Mouse (Mus musculus) midbrain, embryonic 15.5 days (tissue): ENCODE data around the gene Tgfbrap1. TPM values are rescaled to one million over a fixed set of nuclear protein-coding genes. Genes with fewer than 3 reads are reported as not detected.
"Not testable (repeated sequence)": the region's sequence is repeated elsewhere in the genome, so short reads cannot be mapped to it uniquely, and the experiment has no call there.

Experiments
- ATAC-seq: fragments of 200-750 bp; cut with Nextera tagmentation; replicated peaks from 2 replicates; pipeline ENCODE4 v1.8.0; 2017; ENCODE audit warnings: moderate TSS enrichment
- H3K27ac ChIP-seq: fragments of 300-500 bp; sonication (generic); 2 replicates; pipeline ENCODE4 v1.5.1; 2015; ENCODE audit warnings: mild to moderate bottlenecking, inconsistent platforms
- H3K27me3 ChIP-seq: fragments of 300-500 bp; sonication (generic); replicated peaks from 2 replicates; pipeline ENCODE4 v1.6.1; 2015; ENCODE audit warnings: inconsistent platforms
- H3K36me3 ChIP-seq: fragments of 300-500 bp; sonication (generic); replicated peaks from 2 replicates; pipeline ENCODE4 v1.6.1; 2015; ENCODE audit warnings: inconsistent platforms
- H3K4me1 ChIP-seq: fragments of 300-500 bp; sonication (generic); 2 replicates; pipeline ENCODE4 v1.6.1; 2015; ENCODE audit warnings: inconsistent platforms
- H3K4me2 ChIP-seq: fragments of 300-500 bp; sonication (generic); 2 replicates; pipeline ENCODE4 v1.6.1; 2015; ENCODE audit warnings: inconsistent platforms, mild to moderate bottlenecking, moderate library complexity
- H3K4me3 ChIP-seq: fragments of 300-500 bp; sonication (generic); 2 replicates; pipeline ENCODE4 v1.5.1; 2015; ENCODE audit warnings: mild to moderate bottlenecking, inconsistent platforms
- H3K9ac ChIP-seq: fragments of 300-500 bp; sonication (generic); 2 replicates; pipeline ENCODE4 v1.6.1; 2015; ENCODE audit warnings: mild to moderate bottlenecking, inconsistent platforms
- H3K9me3 ChIP-seq: fragments of 300-500 bp; sonication (generic); 2 replicates; pipeline ENCODE4 v1.6.1; 2016; ENCODE audit warnings: inconsistent platforms
- WGBS: fragments of 180-500 bp; shearing (Covaris S2); methylation state at CpG from one replicate; pipeline ENCODE4 v1.1.7; 2015; ENCODE audit warnings: mixed read lengths; 5-methylcytosine and 5-hydroxymethylcytosine counted together
- polyA plus RNA-seq: library from polyadenylated mRNA; unstranded; fragments of >200 nt; fragmentation: Nextera tagmentation; extraction: Ambion mirVana; gene quantifications from 2 replicates; pipeline ENCODE4 v1.2.1, GENCODE M21; 2015

The Tgfbrap1 gene
- polyA plus RNA-seq = 19.1 and 19.5 TPM in 2 replicates

GRCm38 (mm10) chr1:43098031-43098984, at the start of gene Tgfbrap1, which contains the start of gene AI597479:
Tgfbrap1 (minus strand) TSS chr1:43098637.
AI597479 (plus strand) TSS chr1:43098710.
- Histone ChIP-seq H3K27me3 (no peaks in the 10 kb centered on the region), H3K36me3 (peaks cover 8% of the 10 kb centered on the region; the same call in 1 of the 2 replicates), H3K4me3 (peak within 1 kb of the TSS; percentile 72), H3K4me2 (peak within 1 kb of the TSS; percentile 84), H3K27ac (peak within 1 kb of the TSS; percentile 99), H3K9ac (peak within 1 kb of the TSS; percentile 87), H3K9me3 (no peaks in the 10 kb centered on the region), H3K4me1 (peaks cover 27% of the 10 kb centered on the region)
- peak; percentile 97 for ATAC-seq
- under 1% methylated on average over 57 of the region's 57 CpGs for WGBS

GRCm38 (mm10) chr1:43147474-43147873, 49.0 kb upstream of the Tgfbrap1 start:
- Histone ChIP-seq H3K4me1 (no peaks in the 10 kb centered on the region), H3K4me2 (no peak overlapping the region), H3K27me3 (no peaks in the 10 kb centered on the region), H3K36me3 (0 out of 2 replicates have a peak, but pooled peaks cover 3% of the 10 kb centered on the region), H3K4me3 (no peak overlapping the region), H3K27ac (no peak overlapping the region), H3K9me3 (no peaks in the 10 kb centered on the region), H3K9ac (no peak overlapping the region)
- ATAC-seq = no peak
- WGBS = 63% methylated on average over 2 of the region's 2 CpGs

DNA sequence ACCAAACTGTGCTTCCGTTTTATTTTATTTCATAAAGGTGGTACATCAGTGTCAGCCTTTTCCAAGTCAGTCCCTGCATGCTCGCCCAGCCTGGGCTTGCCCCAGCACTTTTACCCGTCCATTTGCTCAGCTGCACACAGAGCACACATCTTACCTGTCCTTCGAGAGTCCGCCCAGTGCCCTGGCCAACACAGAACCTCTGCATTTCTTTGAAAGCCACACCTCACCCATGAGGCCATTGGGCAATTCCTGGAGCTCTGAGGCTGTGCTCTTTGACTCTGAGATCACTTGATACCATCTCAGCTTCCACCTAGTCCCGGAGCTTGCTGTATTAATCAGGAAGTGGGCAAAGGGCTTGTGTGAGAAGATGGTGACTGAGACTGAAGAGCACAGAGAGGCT, 47.0 kb upstream of the Tgfbrap1 start:
- H3K36me3 ChIP-seq = no peaks in the 10 kb centered on the region
- no peak overlapping the region for H3K27ac ChIP-seq
- WGBS = 86% methylated on average over 6 of the region's 6 CpGs
- no peaks in the 10 kb centered on the region for H3K27me3 ChIP-seq
- no peak overlapping the region for H3K4me2 ChIP-seq
- H3K4me3 ChIP-seq = no peak overlapping the region
- ATAC-seq = no peak
- no peak overlapping the region for H3K9ac ChIP-seq
- H3K9me3 ChIP-seq = no peaks in the 10 kb centered on the region
- no peaks in the 10 kb centered on the region for H3K4me1 ChIP-seq

GRCm38 (mm10) chr1:43144338-43144906, 46.0 kb upstream of the Tgfbrap1 start:
- Histone ChIP-seq H3K36me3 (no peaks in the 10 kb centered on the region), H3K27me3 (no peaks in the 10 kb centered on the region), H3K4me3 (no peak overlapping the region), H3K4me1 (no peaks in the 10 kb centered on the region), H3K9me3 (no peaks in the 10 kb centered on the region), H3K4me2 (no peak overlapping the region), H3K27ac (no peak overlapping the region), H3K9ac (no peak overlapping the region)
- WGBS = 92% methylated on average over 8 of the region's 8 CpGs
- no peak for ATAC-seq

- Histone ChIP-seq H3K4me2 (no peak overlapping the region), H3K9me3 (no peaks in the 10 kb centered on the region), H3K9ac (no peak overlapping the region), H3K36me3 (no peaks in the 10 kb centered on the region), H3K27ac (no peak overlapping the region), H3K27me3 (no peaks in the 10 kb centered on the region), H3K4me3 (no peak overlapping the region), H3K4me1 (no peaks in the 10 kb centered on the region)
- 92% methylated on average over 4 of the region's 4 CpGs for WGBS
- ATAC-seq = no peak
Measured at GRCm38 (mm10) chr1:43143791-43144190, 45.4 kb upstream of the Tgfbrap1 start.

GRCm38 (mm10) chr1:43143284-43143683, 44.8 kb upstream of the Tgfbrap1 start:
- no peak overlapping the region for H3K4me2 ChIP-seq
- no peak overlapping the region for H3K9ac ChIP-seq
- no peaks in the 10 kb centered on the region for H3K27me3 ChIP-seq
- H3K4me3 ChIP-seq = no peak overlapping the region
- WGBS = 82% methylated on average over 4 of the region's 4 CpGs
- H3K4me1 ChIP-seq = no peaks in the 10 kb centered on the region
- H3K9me3 ChIP-seq = no peaks in the 10 kb centered on the region
- ATAC-seq = no peak
- H3K27ac ChIP-seq = no peak overlapping the region
- no peaks in the 10 kb centered on the region for H3K36me3 ChIP-seq

- Histone ChIP-seq H3K4me1 (no peaks in the 10 kb centered on the region), H3K9me3 (no peaks in the 10 kb centered on the region), H3K4me2 (no peak overlapping the region), H3K27me3 (no peaks in the 10 kb centered on the region), H3K4me3 (no peak overlapping the region), H3K36me3 (no peaks in the 10 kb centered on the region), H3K27ac (no peak overlapping the region), H3K9ac (no peak overlapping the region)
- 81% methylated on average over 6 of the region's 6 CpGs for WGBS
- ATAC-seq = no peak
Measured at GRCm38 (mm10) chr1:43142849-43143248, 44.4 kb upstream of the Tgfbrap1 start.

- no peak for ATAC-seq
Measured at GRCm38 (mm10) chr1:43141555-43141961, 43.1 kb upstream of the Tgfbrap1 start.

DNA sequence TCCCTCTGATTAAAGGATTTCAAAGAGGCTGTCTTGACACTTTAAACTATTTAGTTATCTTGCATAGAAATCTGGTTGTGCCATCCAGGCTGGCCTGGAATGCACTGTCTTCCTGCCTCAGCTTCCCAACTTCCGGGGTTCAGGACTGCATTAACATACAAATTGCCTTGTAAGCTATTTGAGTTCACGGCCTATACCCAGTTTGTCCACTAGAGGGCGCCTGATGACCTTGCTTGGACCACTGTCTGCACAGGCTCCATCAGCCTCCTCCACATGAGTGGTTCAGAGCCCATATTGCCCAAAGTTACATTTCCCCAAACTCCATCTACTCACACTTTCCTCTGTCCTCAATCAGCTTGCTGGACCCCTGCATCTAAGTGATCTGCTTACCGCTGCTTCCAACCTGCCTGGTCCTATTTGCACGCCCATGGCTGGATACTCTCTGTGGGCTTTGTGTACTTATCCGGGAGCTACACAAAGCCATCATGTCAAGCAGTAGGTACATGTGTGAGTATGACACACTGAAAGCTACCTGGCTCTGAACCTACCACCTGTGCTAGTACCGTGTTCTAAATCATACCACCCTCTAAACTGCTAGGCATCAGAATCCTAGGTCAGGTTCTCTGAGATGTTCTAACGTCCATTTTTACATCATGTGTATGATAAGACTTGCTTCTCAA, 41.3 kb upstream of the Tgfbrap1 start:
- no peaks in the 10 kb centered on the region for H3K4me1 ChIP-seq
- H3K4me3 ChIP-seq = no peak overlapping the region
- no peaks in the 10 kb centered on the region for H3K9me3 ChIP-seq
- no peak overlapping the region for H3K9ac ChIP-seq
- no peaks in the 10 kb centered on the region for H3K27me3 ChIP-seq
- H3K36me3 ChIP-seq = no peaks in the 10 kb centered on the region
- H3K27ac ChIP-seq = no peak overlapping the region
- 52% methylated on average over 8 of the region's 8 CpGs for WGBS
- peak; percentile 92 for ATAC-seq
- H3K4me2 ChIP-seq = no peak overlapping the region

More at GRCm38 (mm10) chr1:43141555-43141961, 43.1 kb upstream of the Tgfbrap1 start:
- Histone ChIP-seq H3K27me3 (no peaks in the 10 kb centered on the region), H3K9me3 (no peaks in the 10 kb centered on the region), H3K27ac (no peak overlapping the region), H3K4me3 (no peak overlapping the region), H3K9ac (no peak overlapping the region), H3K36me3 (no peaks in the 10 kb centered on the region), H3K4me1 (no peaks in the 10 kb centered on the region), H3K4me2 (no peak overlapping the region)
- WGBS = 83% methylated on average over 11 of the region's 11 CpGs

DNA sequence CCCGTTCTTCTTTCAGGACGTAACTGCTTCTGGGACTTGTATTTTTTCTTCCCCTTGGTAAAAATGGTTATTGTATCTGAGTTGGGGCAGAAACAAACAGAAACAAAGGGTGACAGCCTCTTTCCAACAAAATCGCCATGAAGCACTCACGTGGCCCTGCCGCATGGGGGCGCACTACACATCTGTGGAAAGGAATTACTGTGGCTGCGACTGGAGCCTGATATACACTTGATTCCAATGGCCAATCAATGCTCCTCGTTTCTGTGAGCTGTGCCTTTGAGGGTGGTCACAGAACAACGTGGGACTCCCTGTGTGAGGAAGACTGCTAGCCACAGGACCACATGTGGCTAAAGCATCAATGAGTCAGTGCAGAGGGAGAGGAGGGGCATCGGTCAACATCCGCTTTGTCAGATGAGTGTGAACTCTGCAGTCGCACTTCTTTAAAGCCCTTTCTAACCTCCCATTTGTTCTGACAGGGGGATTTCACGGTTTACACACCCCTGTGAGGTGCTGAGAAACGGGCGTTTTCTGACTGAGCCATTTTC, 39.9 kb upstream of the Tgfbrap1 start:
- 74% methylated on average over 15 of the region's 15 CpGs for WGBS
- Histone ChIP-seq H3K4me3 (no peak overlapping the region), H3K27ac (no peak overlapping the region), H3K9me3 (no peaks in the 10 kb centered on the region), H3K4me1 (no peaks in the 10 kb centered on the region), H3K4me2 (no peak overlapping the region), H3K27me3 (no peaks in the 10 kb centered on the region), H3K36me3 (no peaks in the 10 kb centered on the region), H3K9ac (no peak overlapping the region)
- no peak for ATAC-seq

GRCm38 (mm10) chr1:43137334-43137733, 38.9 kb upstream of the Tgfbrap1 start:
- no peak for ATAC-seq
- Histone ChIP-seq H3K4me1 (no peaks in the 10 kb centered on the region), H3K27me3 (no peaks in the 10 kb centered on the region), H3K9ac (no peak overlapping the region), H3K4me3 (no peak overlapping the region), H3K9me3 (no peaks in the 10 kb centered on the region), H3K4me2 (no peak overlapping the region), H3K36me3 (no peaks in the 10 kb centered on the region), H3K27ac (no peak overlapping the region)
- WGBS = 87% methylated on average over 5 of the region's 5 CpGs

GRCm38 (mm10) chr1:43136488-43137029, 38.1 kb upstream of the Tgfbrap1 start:
- WGBS = 95% methylated on average over 2 of the region's 2 CpGs

More at GRCm38 (mm10) chr1:43136488-43137029, 38.1 kb upstream of the Tgfbrap1 start:
- not testable (repeated sequence) for H3K4me3 ChIP-seq, H3K27me3 ChIP-seq, H3K9me3 ChIP-seq, H3K4me1 ChIP-seq, H3K36me3 ChIP-seq, H3K9ac ChIP-seq, H3K27ac ChIP-seq, H3K4me2 ChIP-seq, ATAC-seq
